Comparison of ENCODE assay signal across 25 mouse cellular contexts in the genomic region with DNA sequence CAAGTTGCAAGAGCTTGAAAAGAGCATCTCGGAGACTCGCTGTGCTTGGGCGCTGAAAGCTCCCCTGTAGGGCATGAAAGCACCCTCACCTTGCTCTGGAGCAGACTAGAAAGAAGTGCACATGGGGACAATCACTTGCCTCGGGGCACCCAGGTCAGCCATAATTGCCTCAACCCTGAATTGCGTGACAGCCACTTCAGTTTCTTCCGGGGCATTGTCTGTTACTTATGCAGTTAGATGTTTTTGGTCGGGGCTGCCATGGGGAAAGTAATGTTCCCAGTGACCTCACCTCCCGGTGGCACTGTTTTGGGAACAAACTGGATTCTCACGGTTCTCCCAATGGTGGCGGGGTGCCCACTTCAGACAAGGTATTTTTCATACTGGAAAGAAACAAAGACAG. TPM values are rescaled to one million over a fixed set of nuclear protein-coding genes. Genes with fewer than 3 reads are reported as not detected.
DNase-seq lines count a peak whose midpoint lies in the region; ATAC-seq and TF ChIP-seq lines count a peak whose summit lies in the region.
"Had no signal": no experiment of that assay in that cellular context is flagged by ENCODE, and none has a peak within 500 bp of the region (broad histone marks: within the 10 kb centered on the region; RNA-seq: fewer than 3 reads in every experiment).

No protein-coding gene starts in this region.

- no peaks in the 10 kb centered on the region for H3K36me3 ChIP-seq in heart, adult 2 months (ENCODE audit: control insufficient read depth, insufficient read depth, low read length)
- H3K36me3 ChIP-seq: embryonic facial prominence, embryonic 12.5 days; G1E; limb, embryonic 15.5 days; neural tube, embryonic 13.5 days had no signal

- no peaks in the 10 kb centered on the region for H3K79me2 ChIP-seq in heart, adult 2 months (replicated peaks; ENCODE audit: control insufficient read depth, insufficient read depth, low read length)

- TF ChIP-seq CTCF in heart, adult 2 months (IDR thresholded peaks at IDR 0.05) = no peak
- TF ChIP-seq CTCF in bone marrow macrophage, adult 2 months (IDR thresholded peaks at IDR 0.05; ENCODE audit: low read depth, low read length) = no peak

- no peak for TF ChIP-seq EP300 in heart, adult 2 months (IDR thresholded peaks at IDR 0.05; ENCODE audit: insufficient read depth, low read depth, low read length)

- 56% methylated on average over 10 of the region's 10 CpGs for WGBS in heart, adult 2 months

- TF ChIP-seq POLR2A in heart, adult 2 months (IDR thresholded peaks at IDR 0.05; ENCODE audit: insufficient read depth, low read depth, low read length) = no peak
- TF ChIP-seq POLR2A in bone marrow macrophage, adult 2 months (IDR thresholded peaks at IDR 0.05; ENCODE audit: borderline replicate concordance, low read depth, low read length) = no peak

- intact Hi-C loops in heart, adult 2 months (cut with DNase I) = no loop called here

- no peak overlapping the region for H3K4me3 ChIP-seq in heart, adult 2 months
- H3K4me3 ChIP-seq in bone marrow macrophage, adult 2 months (ENCODE audit: insufficient read depth, low read length) = no peak overlapping the region
- H3K4me3 ChIP-seq: embryonic facial prominence, embryonic 12.5 days; erythroblast, embryonic 14.5 days; forebrain, embryonic 13.5 days; limb, embryonic 15.5 days; megakaryocyte, embryonic 14.5 days; neural tube, embryonic 13.5 days had no signal

- peak; percentile 85 for DNase-seq in heart, adult 11 months
- DNase-seq in heart, adult 2 months = no peak
- peak; percentile 31 for DNase-seq in ovary, adult 18-20 months (ENCODE audit: low spot score)
- no peak for DNase-seq in ovary, postnatal 10 days (ENCODE audit: low spot score)
- DNase-seq in left cerebral cortex, adult 11 months (ENCODE audit: low spot score) = no peak
- DNase-seq in thymus, postnatal 0 days (ENCODE audit: low spot score) = no peak
- DNase-seq: cerebellum, adult 9-11 months; gastrocnemius, postnatal 10 days; heart, postnatal 36 days; lung, postnatal 10 days; midbrain, embryonic 14.5 days; retina, postnatal 1 day; thymus, postnatal 4 days had no signal

- no peaks in the 10 kb centered on the region for H3K4me1 ChIP-seq in heart, adult 2 months (ENCODE audit: control insufficient read depth, insufficient read depth, low read length)
- H3K4me1 ChIP-seq in bone marrow macrophage, adult 2 months (ENCODE audit: control insufficient read depth, insufficient read depth, low read length) = peaks cover 12% of the 10 kb centered on the region
- H3K4me1 ChIP-seq: forebrain, embryonic 13.5 days; limb, embryonic 15.5 days; megakaryocyte, embryonic 14.5 days; neural tube, embryonic 13.5 days had no signal

- no peak overlapping the region for H3K9ac ChIP-seq in heart, adult 2 months (ENCODE audit: low read depth, low read length)
- H3K9ac ChIP-seq: embryonic facial prominence, embryonic 12.5 days; forebrain, embryonic 13.5 days; limb, embryonic 15.5 days; neural tube, embryonic 13.5 days had no signal

- ATAC-seq in megakaryocyte, adult 5-6 weeks (ENCODE audit: poor library complexity, severe bottlenecking) = 0 out of 2 replicates have a peak, but pooled peaks have one; percentile 18
- ATAC-seq: CD4-positive, CD25-positive, alpha-beta regulatory T cell, adult 4 months; forebrain, embryonic 13.5 days; hindbrain, postnatal 0 days had no signal

- no peak overlapping the region for H3K27ac ChIP-seq in heart, adult 2 months
- H3K27ac ChIP-seq in bone marrow macrophage, adult 2 months (ENCODE audit: insufficient read depth, low read depth, low read length) = peak overlapping the region; percentile 24
- H3K27ac ChIP-seq: embryonic facial prominence, embryonic 12.5 days; forebrain, embryonic 13.5 days; hindbrain, postnatal 0 days; limb, embryonic 15.5 days; neural tube, embryonic 13.5 days had no signal

- H3K27me3 ChIP-seq in heart, adult 2 months (ENCODE audit: control insufficient read depth, insufficient read depth, low read length) = no peaks in the 10 kb centered on the region
- H3K27me3 ChIP-seq: forebrain, embryonic 13.5 days; limb, embryonic 15.5 days; neural tube, embryonic 13.5 days had no signal

RNA-seq across cellular contexts. Expression of gene Lipt2, which starts 9.0 kb away (rescaled TPM):
- 1 to 10 TPM; 5.7 to 6.0 TPM for total RNA-seq in heart, adult 2 months (2021)
- 6.6 and 10.0 TPM in 2 replicates for polyA plus RNA-seq in heart, adult 2 months (2012; rRNA removed)
- polyA plus RNA-seq in bone marrow macrophage, adult 2 months (2012; ENCODE audit: insufficient read depth, insufficient read length, missing spikeins) = 2.4 and 4.2 TPM in 2 replicates
- total RNA-seq in megakaryocyte, adult 5-6 weeks (2015) = 9.4 and 10.9 TPM in 2 replicates
- 2.1 and 4.6 TPM in 2 replicates for total RNA-seq in megakaryocyte, adult 5-6 weeks (2017)
- polyA plus RNA-seq in thymus, postnatal 0 days (2015; fragmentation: Nextera tagmentation; extraction: Ambion mirVana) = 8.3 and 9.0 TPM in 2 replicates
- polyA plus RNA-seq: CD4-positive, CD25-positive, alpha-beta regulatory T cell, adult 4 months had no signal

RNA-seq across cellular contexts. Expression of gene Kcne3, which starts 26.2 kb away (rescaled TPM):
- under 1 TPM; 0.59 to 0.94 TPM for total RNA-seq in heart, adult 2 months (2021)
- polyA plus RNA-seq in heart, adult 2 months (2012; rRNA removed) = 2.0 and 2.2 TPM in 2 replicates
- polyA plus RNA-seq in bone marrow macrophage, adult 2 months (2012; ENCODE audit: insufficient read depth, insufficient read length, missing spikeins) = 1.7 and 5.0 TPM in 2 replicates
- total RNA-seq in megakaryocyte, adult 5-6 weeks (2015) = 18.0 and 21.1 TPM in 2 replicates
- 12.0 and 19.5 TPM in 2 replicates for total RNA-seq in megakaryocyte, adult 5-6 weeks (2017)
- 1.7 and 2.3 TPM in 2 replicates for polyA plus RNA-seq in thymus, postnatal 0 days (2015; fragmentation: Nextera tagmentation; extraction: Ambion mirVana)
- total RNA-seq: hindbrain, postnatal 0 days; left cerebral cortex, postnatal 25 days had no signal
- polyA plus RNA-seq: CD4-positive, CD25-positive, alpha-beta regulatory T cell, adult 4 months; erythroblast, embryonic 14.5 days had no signal

RNA-seq across cellular contexts. Expression of gene Pold3, which starts 28.7 kb away (rescaled TPM):
- 1 to 10 TPM; 9.0 to 9.1 TPM for total RNA-seq in heart, adult 2 months (2021)
- 4.4 and 6.5 TPM in 2 replicates for polyA plus RNA-seq in heart, adult 2 months (2012; rRNA removed)
- 55.3 and 61.5 TPM in 2 replicates for polyA plus RNA-seq in bone marrow macrophage, adult 2 months (2012; ENCODE audit: insufficient read depth, insufficient read length, missing spikeins)
- 37.3 and 37.8 TPM in 2 replicates for total RNA-seq in megakaryocyte, adult 5-6 weeks (2015)
- 109 and 112 TPM in 2 replicates for total RNA-seq in megakaryocyte, adult 5-6 weeks (2017)
- 53.2 and 57.2 TPM in 2 replicates for polyA plus RNA-seq in thymus, postnatal 0 days (2015; fragmentation: Nextera tagmentation; extraction: Ambion mirVana)

Comparison
In these comparisons a context has a peak if more than half of its experiments do, and no peak if none do; other contexts are left out.
1. DNase-seq: peak in heart, adult 11 months (single experiment) and ovary, adult 18-20 months (single experiment); none in heart, adult 2 months (0 of 2), ovary, postnatal 10 days (single experiment), left cerebral cortex, adult 11 months (single experiment) and thymus, postnatal 0 days (single experiment).